Mouse (Mus musculus) kidney, adult 2 months (tissue): Measurements from ENCODE around the gene Uxs1.

Experiments used
- CTCF ChIP-seq: fragments of 200-500 bp; conservative IDR thresholded peaks from 2 replicates; pipeline ENCODE4 v1.5.1; 2011; ENCODE audit warnings: low read depth, mild to moderate bottlenecking, control low read depth, low read length, moderate library complexity, mixed read lengths; ENCODE audit not compliant: insufficient read depth, insufficient read length
- POLR2A ChIP-seq: fragments of 200-500 bp; IDR thresholded peaks from one replicate; pipeline ENCODE4 v1.6.1; 2011; ENCODE audit warnings: low read depth, low read length, control low read depth

DNA sequence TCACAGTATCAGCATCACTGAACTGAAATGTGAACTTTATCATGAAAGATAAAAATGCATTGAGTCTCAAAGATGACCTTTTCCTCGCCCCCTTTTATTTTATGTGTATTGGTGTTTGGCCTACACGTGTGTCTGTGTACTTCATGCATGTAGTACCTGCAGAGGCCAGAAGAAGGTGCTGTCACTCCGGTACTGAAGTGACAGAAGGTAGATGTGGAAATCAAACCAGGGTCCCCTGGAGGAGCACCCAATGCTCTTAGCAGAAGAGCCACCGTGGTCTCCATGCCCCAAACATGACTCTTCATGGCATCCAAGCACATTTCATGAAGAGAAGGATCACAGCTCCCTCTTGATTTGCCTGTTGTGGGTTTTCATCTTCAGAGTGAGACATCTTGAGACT lies 95.5 kb downstream of the Uxs1 start:
- no peak for TF ChIP-seq CTCF
- no peak for TF ChIP-seq POLR2A
